Mouse (Mus musculus): ENCODE measurements around the gene Zfp865.
"Not testable (repeated sequence)": the region's sequence is repeated elsewhere in the genome, so short reads cannot be mapped to it uniquely, and the experiment has no call there.

Zfp865 gene

DNA sequence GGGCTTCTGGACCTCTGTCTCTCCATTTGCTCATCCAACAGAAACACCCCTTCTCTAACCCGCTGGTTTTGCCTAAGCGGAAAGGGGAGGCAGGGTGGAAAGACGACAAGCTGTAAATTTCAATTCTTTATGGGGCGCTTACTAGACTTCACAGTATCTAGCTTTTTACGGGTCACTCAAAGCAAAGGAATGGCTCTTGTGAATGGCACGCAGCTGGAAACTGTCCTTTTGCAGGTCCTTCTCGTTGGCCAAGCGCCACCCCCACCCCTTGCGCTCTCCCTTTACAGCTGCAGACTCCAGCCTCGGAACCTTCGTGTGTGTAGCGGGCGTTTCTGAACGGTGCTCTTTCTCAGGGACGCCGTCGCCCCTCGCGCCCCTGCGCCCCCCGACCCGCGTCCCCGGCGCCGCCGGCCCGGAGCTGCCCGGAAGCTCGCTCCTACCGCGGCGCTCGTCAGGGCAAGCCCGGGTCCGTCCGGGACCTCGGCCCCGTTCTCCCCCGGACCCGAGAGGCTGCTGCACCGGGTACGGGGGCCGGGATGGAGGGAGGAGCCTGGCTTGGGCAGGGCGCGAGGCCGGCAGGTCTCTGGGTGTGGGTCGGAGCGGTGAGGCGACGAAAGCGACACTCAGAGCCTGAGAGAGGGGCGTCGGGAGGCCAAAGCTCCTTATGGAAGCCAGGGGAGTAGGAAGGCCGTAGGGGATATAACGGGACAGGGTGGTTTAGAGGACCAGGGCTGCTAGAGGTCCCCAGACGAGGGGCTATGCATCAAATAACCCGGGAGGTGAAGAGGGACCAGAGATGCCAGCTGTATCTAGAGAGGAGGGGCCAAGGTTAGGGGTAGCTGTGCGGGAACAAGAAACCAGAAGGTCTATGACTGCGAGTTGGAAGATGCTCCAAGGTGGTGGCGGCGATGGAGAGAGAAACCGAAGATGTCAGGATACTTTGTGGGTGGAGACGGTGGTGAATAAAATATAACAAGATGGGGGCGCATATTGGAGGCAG is 31.3 kb downstream of the Zfp865 start, which contains the start of gene Zfp580:
Zfp580 (plus strand) TSS at position 346 of the 1,000 bp plus-strand sequence.
- DNase-seq (ENCODE audit: low spot score in 2 of 2): peak; percentile 70 to 76

DNA sequence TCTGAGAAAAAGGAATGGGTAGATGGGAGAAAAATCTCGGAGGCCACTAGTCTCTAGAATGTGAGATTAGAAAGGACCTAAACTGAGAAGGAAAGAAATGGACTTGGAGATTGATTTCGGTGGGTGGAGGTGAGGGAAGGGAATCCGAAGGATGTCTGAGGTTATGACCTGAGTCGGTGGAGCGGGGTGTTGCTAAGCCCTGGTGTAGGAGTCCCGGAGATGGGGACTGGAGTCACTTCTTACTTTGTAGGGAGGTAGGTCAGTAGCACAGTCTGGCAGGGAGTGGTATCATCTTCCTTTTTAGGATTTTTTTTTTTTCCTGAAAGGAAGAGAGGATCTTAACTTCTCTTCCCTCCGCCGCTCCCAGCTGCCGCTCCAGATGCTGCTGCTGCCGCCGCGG is 32.3 kb downstream of the Zfp865 start:
- no peak for DNase-seq (ENCODE audit: low spot score in 2 of 2)

DNA sequence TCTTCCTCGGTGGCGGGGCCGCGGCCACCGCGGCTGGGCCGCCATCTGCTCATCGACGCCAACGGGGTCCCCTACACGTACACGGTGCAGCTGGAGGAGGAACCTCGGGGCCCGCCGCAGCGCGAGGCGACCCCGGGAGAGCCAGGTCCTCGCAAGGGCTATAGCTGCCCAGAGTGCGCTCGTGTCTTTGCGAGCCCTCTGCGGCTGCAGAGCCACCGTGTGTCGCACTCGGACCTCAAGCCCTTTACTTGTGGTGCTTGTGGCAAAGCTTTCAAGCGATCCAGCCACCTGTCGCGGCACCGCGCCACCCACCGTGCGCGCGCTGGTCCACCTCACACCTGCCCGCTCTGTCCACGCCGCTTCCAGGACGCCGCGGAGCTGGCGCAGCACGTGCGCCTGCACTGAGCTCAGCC is 32.8 kb downstream of the Zfp865 start:
- DNase-seq (ENCODE audit: low spot score in 2 of 2): no peak

DNA sequence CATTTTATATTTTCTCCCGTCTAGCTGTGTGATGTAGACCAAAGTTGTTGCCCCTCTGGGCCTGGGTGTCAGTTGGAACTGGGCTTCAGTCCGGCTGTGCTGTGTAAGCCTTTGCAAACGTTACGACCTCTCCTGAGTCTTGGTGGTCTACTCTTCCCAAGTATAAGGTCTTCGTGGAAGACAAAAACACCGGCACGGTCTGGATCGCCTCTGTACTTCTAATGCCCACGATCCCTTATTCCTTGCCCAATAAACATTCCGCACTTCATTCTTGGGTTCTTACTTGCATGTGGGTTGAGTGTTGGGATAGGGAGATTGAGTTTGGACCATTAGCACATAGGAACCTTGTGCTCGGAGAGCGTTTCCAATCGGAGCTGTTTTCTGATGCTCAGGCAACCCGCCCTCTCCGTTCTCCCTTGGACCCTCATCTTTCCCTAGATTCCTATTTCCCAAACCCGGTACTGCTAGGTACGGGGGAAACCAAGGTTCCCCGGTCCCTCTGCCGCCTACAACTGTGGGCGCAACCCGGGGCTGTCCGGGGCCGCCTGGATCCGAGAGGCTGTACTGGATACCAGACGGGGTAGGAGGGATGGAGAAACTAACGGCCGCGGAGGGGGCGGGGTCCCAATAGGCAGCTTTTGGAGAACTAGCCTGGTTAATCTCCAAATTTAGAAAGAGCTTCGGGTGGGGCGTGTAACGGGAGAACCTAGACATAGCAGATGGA is 33.4 kb downstream of the Zfp865 start:
- DNase-seq (ENCODE audit: low spot score in 2 of 2): peak in 1 of 2 experiments; percentile 51

DNA sequence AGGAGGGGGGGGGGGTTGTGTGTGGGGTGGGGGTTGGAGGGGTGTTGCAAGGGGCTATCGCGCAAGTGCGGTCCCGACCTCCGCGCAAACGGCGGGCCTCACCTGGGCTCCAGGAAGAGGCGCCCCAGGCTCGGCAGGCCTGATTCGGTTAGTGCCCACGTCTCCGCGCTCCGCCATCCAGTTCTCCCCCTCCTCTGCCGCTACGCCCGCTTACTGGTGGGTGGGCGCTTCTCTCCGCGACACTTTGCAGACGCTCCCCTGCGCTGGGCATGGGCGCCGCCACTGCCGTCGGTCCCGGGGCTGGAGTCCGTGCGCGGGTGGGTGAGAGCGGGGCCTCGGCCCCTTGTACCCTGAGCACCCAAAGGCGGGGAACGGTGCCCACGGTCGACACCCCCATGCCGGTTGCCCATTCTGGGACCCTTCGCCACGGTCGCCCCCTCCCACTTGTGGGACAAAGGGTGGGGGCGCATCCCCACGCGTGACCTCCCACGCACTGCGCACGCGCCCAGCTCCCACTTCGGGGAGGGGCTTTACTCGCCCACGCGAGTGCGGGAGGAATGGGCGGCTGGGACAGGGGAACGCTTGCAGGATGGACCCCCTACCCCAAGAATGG is 36.6 kb downstream of the Zfp865 start:
- DNase-seq (ENCODE audit: low spot score in 2 of 2): peak; percentile 57 to 64

DNA sequence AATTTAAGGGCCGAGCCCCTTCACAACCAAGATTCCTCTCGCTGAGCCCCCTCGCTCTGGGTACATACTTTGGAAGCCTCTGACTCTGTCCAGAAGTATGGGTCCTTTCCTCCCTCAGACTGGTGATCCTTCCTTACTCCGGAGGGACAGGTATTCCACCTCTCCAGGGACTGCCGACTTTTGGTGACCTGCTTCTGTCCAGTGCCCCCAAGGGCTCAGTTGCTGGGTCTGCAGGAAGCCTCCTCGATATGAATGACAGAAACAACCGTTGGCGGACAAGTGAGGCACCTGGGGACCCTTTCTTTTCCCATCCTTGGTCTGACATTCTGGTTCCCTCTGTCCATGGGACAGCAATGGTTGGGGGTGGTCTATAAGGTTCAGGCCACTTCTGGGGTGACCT is 37.2 kb downstream of the Zfp865 start:
- DNase-seq (ENCODE audit: low spot score in 2 of 2): no peak

DNA sequence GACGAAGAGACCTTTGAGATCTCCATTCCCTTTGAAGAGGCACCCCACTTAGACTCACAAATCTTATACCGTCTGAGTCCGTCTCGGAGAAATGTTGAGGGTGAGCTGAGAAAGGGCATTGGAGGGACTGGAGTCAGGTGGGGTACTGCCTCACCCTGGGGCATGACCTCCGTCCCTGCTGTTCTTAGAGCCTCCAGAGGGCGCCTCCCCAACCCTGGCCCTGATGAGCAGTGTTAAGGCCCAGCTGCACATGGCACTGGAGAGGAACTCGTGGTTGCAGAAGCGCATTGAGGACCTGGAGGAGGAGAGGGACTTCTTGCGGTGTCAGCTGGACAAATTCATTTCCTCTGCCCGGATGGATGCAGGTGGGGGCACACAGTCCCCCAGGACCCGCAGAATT is 37.6 kb downstream of the Zfp865 start:
- DNase-seq (ENCODE audit: low spot score in 2 of 2): no peak

DNA sequence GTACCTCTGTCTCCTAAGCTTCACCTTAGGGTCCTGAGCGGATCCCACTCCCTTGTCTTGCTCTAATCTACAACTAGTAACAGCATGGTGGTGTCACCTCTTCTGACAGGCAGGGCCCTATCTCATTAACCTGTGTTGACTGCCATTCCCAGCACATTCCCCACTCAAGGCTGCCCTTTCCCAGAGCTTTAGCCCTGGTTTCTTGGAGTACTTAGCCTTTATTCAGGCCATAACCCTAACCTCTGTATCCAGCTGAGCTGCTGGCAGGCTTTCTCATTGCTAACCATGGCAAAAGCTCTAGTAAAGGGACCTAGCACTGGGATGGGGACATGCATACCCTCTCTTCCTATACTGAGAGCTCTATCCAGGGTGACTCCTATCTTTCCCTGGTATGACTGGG is 38.5 kb downstream of the Zfp865 start:
- DNase-seq (ENCODE audit: low spot score in 2 of 2): no peak

DNA sequence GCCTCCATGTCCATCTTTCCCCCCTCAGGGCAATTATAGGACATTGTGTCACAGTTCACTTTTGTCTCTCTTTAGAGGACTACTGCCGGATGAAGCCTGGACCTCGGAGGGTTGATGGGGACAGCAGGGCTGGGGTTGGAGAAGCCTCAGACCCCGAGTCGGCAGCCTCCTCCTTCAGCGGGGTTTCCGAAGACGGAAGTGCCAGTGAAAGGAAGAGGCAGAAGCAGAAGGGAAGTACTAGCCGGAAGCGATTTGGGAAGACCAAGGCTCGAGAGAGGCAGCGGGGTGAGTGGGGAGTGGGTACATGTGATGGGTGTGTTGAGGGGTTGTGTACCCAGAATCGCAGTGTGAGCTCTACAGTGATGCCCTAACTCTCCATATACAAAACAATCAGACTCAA is 39.2 kb downstream of the Zfp865 start:
- no peak for DNase-seq (ENCODE audit: low spot score in 2 of 2)

DNA sequence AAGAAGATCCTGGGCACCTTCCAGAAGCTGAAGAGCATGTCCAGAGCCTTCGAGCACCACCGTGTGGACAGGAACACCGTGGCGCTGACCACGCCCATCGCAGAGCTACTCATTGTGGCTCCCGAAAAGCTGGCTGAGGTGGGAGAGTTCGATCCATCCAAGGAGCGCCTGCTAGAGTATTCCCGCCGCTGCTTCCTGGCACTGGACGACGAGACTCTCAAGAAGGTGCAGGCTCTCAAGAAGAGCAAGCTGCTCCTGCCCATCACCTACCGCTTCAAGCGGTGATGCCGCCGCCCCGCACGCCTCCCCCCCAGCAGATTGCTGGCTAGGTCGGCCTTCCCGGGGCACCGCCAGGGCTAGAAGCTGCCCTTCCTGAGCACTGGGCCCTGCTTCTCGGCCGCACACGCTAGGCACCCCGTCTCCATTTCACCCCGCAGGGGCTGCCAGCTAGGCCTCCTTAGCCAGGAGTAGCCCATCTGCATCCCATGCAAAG is 40.1 kb downstream of the Zfp865 start:
- peak; percentile 77 to 80 for DNase-seq (ENCODE audit: low spot score in 2 of 2)

DNA sequence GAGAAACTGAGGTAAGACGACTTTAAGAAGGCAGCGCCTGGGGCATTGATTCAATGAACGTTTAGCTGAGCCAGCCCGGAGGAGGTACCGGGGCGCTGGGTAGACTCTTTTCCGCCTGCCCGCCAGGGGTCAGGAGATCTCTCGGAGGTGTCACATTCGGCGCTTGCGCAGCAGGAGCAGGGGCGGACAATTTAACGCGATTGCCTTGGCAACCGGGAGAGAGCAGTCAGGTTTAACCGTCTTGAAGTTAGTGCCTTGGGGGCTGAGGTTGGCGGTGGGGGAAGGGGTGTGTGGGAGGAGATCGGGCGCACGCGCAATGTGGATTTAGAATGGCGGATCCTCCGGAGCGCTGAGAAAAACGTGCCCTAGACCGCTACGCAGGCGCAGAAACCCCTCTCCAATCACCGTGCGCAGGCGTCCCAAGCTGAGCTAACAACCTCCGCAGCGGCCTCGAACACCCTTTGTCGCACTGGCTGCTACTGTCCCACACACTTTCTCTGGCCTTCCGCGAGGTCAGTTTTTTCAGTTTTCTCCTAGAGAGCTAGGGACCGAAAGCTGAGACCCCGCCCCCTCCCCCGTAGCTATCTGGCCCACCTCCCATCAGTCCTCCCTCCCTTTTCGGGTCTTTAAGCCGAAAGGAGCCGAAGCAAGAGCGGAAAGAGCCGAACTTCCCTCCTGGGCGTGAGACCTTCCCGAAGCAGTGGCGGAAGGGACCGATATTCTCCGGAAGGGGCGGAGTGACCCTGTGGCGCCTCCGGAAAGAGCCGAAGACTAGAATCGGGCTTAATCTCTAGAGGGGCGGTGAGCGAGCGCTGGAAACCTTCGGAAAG is 41.0 kb downstream of the Zfp865 start:
- DNase-seq (ENCODE audit: low spot score in 2 of 2): peak; percentile 99 to 100

DNA sequence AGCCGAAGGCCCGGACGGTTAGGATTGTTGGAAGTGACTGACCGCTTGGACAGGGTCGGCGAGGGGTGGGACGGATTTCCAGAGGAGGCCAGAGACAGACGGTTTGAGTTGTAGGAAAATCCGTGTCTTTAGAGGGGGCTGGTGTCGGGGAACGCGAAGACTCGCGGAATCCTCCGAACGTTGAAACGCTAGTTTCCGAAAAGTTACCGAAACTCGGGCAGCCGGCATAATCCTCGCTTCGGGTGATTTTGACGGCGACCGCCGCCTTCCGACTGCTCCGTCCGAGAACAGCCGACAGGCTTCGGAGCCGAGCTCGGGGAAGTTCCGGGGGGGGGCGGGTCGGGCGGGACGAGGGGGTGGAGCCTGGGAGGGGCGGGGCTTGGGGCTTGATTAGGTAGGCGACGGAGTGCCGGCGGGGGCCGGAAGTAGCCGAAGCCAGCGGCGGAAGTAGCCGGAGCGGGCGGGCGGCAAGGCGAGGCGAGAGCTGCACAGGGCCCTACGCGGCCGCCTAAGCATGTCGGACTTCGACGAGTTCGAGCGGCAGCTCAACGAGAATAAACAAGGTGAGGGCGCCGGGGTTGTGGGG is 41.7 kb downstream of the Zfp865 start, which contains the start of gene U2af2:
U2af2 (plus strand) TSS at position 370 of the 586 bp plus-strand sequence.
- DNase-seq (ENCODE audit: low spot score in 2 of 2): peak; percentile 86 to 93

DNA sequence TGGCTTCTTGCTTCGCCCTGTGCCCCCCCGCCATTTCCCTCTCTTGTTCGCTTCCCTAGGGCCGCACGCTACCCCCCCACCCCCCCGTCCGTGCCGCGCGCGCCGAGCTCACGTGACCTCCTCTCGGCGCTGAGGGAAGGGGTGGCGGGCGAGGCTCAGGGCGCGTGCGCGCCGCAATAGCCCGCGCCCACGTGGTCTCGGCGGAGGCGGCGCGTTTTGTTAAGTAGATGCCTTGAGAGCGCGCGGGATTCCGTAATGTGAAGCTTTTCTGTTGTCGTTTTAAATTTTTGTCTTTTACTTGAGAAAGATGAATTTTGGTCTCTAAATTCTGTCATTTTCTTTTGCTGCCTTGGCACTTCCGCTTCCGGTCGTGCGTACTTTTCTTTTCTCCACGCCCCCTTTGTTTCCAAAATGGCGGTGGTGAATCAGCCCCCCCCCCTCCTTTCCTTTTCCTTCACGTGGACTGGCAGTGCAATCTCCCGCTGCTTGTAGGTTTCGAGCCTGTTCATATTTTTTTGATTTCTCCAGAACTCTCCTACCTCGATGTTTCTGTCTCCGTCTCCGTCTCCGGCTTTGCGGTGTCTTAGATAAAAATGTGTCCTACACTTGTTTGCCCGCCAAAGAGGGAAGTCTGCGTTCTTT is 42.3 kb downstream of the Zfp865 start:
- DNase-seq (ENCODE audit: low spot score in 2 of 2): peak; percentile 53 to 78

DNA sequence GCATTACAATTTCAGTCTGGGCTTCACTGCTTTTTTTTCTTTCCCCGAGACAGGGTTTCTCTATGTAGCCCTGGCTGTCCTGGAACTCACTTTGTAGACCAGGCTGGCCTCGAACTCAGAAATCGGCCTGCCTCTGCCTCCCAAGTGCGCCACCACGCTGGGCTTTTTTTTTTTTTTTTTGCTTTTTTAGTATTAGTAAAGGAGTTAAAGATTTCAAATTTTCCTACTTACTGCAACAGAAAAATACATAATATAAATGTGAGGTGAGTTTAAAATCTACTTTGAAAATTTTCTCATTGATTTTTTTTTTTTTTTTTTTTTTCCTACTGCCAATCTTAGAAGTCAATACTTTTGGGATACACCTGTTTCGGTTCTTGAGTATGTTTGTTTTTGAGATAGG is 44.7 kb downstream of the Zfp865 start:
- no peak for DNase-seq (ENCODE audit: low spot score in 2 of 2)

DNA sequence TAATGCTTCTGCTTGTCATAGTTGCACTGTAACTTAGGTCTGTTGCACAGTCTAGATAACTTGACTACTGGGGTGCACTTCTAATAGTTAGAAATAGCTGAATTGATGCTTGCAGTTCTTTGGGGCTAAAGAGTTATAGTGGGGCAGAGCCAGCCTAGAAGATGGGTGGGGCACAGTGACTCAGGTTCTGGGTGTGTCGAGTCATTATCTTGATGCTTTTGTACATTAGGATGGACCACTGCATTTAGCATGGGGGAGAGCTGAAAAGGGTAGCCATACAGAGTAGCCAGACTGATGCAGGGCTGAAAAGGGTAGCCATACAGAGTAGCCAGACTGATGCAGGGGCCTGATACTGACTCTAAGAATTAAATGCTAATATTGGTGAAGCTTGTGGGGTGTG is 53.4 kb downstream of the Zfp865 start:
- DNase-seq (ENCODE audit: low spot score in 2 of 2): no peak

DNA sequence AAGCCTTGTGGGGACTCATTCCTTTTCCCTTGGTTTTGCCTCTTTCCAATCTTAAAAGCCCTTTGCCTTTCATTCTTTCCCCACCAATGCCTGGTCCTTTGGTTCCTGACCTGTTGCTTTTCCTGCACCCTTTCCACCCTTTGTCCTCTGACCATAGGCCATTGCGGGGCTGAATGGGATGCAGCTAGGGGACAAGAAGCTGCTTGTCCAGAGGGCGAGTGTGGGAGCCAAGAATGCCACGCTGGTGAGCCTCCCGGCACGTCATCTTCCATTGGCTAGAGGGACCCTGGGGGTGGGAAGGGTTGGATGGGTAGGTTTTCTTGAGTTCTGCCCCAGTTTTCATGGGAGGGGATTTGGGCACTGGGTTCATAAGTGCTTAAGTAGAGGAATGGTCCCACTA is 54.8 kb downstream of the Zfp865 start:
- DNase-seq (ENCODE audit: low spot score in 2 of 2): no peak

DNA sequence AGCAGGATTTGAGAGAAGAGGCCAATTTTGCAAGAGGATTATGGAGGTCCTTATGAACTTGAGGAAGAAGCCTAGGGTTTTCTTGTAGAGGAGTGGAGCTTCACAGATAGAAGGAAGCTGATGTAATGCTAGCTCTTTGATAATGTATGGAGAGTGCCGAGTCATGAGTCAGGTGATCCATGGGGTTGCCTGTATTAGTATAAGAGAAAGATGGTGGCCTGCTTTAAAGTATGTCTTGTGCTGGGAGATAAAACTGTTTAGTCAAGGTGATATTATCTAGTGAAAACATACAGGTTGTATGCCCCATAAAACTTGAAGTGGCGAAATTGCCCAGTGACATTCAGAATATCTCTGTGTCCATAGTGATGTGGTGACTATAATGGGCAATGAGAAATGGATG is 56.8 kb downstream of the Zfp865 start:
- DNase-seq (ENCODE audit: low spot score in 2 of 2): no peak

DNA sequence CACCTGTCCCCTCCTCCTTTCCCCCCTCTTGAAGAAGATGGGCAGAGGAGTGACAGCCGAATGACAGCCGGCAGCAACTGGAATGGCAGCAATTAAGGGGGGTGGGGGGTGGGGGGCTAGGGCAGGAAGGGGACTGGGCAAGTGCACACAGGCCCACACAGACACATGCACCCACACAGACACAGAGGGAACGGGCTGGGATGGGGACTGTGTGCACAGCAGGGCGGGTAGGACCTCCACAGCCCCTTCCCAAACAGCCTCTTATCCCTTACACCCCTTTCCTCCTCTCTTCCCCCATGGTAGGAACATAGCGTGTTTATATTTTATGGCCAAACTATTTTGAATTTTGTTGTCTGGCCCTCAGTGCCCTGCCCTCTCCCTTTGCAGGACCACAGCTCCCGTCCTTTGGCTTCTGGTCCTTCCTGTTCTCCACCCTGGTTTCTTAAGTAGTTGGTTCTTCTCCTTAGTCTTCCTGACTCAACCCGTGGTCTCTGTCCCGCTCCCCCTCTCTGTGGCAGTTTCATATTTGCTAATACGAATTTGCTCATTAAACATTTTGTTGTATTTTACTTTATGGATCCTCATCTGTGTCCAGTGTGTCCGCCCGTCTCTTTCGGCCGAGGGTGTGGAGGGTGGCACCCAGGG is 59.3 kb downstream of the Zfp865 start:
- DNase-seq (ENCODE audit: low spot score in 2 of 2): not testable (repeated sequence)

DNA sequence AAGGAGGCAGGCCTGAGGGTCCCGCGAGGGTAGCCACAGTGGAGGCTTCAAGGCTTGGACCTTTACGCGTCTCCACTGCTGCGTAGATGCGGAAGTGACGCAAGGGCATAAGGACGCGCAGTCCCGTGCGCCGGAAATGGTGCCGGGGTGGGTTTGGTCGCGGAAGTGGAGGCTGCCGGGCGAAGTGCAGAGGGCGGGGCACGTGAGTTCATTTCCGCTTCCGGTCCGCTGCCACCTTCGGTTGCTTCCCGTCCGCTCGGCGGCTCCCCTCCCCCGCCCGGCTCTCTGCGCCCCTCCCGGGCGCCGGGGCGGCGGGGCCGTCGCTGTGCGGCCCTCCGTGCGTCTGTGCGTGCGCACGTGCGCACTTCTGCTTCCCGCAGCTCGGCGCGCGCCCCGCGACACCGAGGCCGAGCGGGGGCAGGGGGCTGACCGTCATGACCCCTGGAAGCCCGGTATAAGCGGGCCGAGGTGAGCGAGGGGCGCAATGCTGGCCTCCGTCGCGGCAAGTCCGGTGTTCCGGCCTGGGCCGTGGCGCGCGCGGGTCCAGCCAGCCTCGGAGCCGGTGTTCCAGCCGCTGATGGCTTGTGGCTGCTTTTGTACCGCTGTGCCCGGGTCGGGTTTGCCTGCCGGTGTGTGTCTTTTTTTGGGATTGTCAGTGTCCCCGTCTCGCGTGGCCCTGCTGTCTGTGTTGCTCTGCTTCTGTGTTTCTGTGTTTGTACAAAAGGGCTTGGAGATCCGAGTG is 60.0 kb downstream of the Zfp865 start, which contains the start of gene Epn1:
Epn1 (plus strand) TSS at position 226 of the 742 bp plus-strand sequence.
- peak; percentile 96 to 98 for DNase-seq (ENCODE audit: low spot score in 2 of 2)
